Mouse (Mus musculus) skeletal muscle tissue, adult 2 months (tissue): ENCODE measurements around the gene Akr1c21.
"Not testable (repeated sequence)": the region's sequence is repeated elsewhere in the genome, so short reads cannot be mapped to it uniquely, and the experiment has no call there.

Experiments
- DNase-seq: peaks from one replicate; pipeline ENCODE4 v3.0.0-alpha.2; 2012; ENCODE audit warnings: low read depth, low spot score

Gene Akr1c21

DNA sequence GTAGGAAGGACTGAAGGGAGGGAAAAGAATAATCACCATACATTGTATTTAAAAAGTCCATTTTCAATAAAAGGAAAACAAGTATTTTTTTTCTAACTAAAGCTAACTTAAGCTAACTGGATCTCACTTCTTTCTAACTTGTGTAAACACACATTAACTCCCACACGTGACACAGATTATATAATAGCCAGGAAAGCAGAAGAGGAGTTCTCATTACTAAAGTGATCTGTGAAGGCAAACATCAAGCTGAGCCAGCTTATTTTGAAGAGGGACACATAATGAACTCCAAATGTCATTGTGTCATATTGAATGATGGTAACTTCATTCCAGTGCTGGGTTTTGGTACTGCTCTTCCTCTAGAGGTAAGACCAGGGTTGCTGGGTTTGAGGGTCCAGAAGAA lies at the start of gene Akr1c21:
Akr1c21 (plus strand) TSS at position 205 of the 400 bp plus-strand sequence.
- DNase-seq, result no peak

DNA sequence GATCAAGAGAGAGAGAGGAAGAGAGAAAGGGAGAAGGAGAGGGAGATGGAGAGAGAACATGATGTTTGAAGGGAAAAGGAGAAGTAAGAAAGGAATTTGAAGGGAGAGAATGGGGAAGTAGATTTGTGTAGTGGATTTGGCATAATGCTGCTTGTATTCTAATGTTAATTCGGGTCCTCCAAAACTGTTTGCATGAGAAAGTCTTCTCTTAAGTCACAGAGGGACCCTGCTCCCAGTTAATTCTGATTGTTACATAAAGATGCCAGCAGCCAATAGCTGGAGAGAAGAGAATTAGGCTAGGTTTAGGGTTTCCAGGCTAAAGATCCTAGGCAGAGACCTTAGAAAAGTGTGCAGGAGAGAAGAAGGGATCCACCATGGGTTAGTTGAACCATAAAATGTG lies 14.7 kb upstream of the Akr1c21 start:
- no peak for DNase-seq

DNA sequence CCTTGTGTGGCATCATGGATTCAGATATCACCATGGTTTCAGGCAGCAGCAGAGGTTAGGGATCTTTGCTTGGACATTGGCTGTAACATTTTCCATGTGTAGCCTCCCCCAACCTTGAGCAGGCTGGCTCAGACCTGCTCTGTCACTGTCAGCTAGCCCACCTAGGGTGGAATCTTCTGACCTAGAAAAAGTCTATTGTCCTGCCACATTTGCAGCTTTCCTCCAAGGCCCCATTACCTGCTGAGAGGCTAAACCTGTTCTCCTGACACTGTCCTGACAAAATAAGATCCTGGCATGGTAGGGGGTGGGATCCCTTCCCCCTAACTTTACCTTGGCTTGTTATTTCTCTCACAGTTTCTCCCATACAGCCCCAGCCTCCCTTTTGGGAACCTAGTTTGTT lies 13.4 kb upstream of the Akr1c21 start:
- DNase-seq, result no peak

DNA sequence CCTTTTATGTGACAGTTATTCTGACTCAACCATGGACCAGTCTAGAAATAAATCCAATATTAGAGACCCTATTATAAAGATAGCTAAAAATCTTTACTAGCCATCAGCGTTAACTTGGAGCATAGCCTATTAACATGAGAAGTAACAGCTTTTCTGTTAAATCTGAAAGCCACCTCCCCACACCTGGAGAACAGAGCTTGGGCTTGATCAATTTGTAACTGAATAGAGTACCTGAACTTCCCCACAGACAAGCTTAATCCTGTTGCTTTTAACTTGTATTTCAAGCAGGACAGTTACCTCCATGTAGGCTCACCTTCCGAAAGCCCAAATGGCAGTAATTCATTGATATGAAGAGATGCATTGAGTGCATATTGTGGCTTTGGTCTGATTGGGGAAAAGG lies 7.9 kb upstream of the Akr1c21 start:
- DNase-seq, result no peak

DNA sequence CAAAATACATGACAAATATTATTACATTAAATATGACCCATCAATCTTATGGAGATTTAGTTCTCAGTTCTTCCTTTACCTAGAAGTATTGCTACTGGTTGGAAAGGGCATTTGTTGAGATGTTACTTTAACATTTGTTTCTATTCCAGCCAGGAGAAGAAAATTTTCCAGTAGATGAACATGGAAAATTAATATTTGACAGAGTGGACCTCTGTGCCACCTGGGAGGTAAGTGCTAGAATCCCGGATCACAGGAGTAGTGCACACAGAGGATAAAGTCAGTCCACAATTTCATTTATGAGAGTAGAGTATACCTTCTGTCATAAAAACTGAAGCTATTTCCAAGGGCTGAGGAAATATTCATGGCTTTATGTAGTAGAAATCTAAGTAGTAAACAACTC lies 3.0 kb downstream of the Akr1c21 start:
- DNase-seq, result no peak

DNA sequence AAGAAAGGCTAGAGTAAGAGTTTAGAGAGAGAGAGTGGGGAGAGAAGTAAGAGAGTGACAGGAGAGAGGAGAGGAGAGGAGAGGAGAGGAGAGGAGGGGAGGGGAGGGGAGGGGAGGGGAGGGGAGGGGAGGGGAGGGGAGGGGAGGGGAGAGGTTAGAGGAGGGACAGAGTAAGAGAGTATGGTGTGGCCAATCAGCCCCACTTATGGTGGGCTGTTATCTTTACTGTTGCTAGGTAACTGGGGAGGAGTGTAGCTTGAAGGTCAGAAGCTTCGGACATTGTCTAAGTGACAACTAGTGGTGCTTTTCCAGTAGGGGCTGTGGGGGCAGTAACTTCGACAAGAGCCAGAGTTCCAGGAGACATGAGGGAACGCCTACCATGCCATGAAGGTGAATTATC lies 29.6 kb downstream of the Akr1c21 start:
- not testable (repeated sequence) for DNase-seq

DNA sequence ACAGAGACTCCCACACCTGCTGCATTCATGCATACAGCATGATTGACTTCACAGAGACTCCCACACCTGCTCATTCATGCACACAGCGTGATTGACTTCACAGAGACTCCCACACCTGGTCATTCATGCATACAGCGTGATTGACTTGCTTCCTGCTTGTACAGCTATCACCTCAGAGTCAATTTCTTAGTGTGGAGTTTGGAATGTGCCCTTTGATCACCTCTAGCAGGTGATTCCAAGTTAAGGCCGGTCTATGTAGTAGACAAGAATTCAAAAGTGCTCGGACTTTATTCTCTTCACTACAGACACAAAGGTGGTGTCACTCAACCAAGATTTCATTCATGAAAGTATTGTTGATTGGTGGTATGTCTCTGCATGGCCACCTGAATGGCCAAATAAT lies 32.9 kb downstream of the Akr1c21 start:
- DNase-seq, result no peak

DNA sequence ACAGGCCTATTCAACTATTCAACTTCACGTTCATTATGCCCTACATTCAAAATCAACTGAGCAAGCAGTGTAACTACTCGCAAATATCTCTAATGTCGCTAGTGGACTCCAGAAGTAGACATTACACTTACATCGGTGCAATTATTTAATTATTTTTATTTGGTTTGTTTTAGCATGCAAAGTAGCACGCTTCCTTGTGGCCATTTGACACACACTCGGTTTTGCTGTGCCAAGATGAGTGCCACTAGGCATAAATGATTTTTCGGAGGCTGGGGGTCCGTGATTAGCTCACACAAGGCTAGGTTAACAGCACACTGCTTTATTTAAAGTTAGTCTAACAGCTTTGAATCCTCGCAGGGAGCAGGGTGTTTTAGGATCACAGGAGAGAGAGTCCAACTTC lies 34.7 kb downstream of the Akr1c21 start:
- no peak for DNase-seq

DNA sequence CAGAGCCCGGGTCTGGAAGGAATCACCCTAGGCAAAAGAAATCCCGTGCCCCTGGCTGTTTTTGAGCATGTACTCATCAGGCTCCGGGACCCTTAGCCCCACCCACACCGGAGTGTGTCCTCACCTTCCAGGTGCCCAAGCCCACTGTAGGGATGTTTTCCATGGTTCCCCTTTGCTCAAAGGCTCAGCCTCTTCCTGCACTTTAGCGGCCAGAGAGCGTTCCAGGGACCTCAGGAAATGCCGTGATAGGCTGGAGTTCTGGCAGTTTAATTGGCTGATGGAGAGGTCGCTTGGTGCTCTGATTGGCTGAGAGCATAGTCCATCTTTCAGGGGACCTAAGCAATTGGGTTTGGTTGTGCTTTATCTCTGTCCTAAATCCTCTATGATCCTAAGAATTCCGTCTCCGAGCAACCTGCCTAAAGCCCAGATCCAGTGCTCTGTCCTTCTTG lies 35.1 kb downstream of the Akr1c21 start, which contains the start of gene Akr1e1:
Akr1e1 (minus strand) TSS at position 214 of the 449 bp plus-strand sequence.
- peak; percentile 93 for DNase-seq

DNA sequence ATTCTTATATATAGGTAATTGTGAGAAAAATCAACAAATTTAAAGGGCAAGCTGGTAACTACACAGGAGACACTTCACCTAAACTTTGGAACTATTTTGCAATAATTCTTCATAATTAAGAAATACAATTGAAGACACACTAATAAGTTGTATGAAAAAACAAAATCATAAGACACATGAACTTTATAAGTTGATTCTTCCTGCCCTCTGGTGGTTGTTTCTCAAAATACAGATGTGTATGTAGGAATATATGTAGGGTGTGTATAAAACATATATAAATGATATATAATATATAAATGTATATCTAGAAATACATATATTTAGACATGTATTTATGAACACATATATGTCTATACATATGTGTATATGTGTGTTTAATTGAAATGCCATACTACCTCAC lies 37.0 kb downstream of the Akr1c21 start:
- DNase-seq, result no peak
